Mouse (Mus musculus) small intestine, adult 2 months (tissue): ENCODE results near the gene Gdpgp1.

Experiments used
- CTCF ChIP-seq: fragments of 200-500 bp; IDR thresholded peaks from 2 replicates; pipeline ENCODE4 v1.5.1; 2012; ENCODE audit warnings: low read depth, mild to moderate bottlenecking, control low read depth, inconsistent platforms, low read length, moderate library complexity, mixed read lengths; ENCODE audit not compliant: insufficient replicate concordance, insufficient read length; ENCODE audit errors: extremely low read depth
- POLR2A ChIP-seq: fragments of 200-500 bp; IDR thresholded peaks from 2 replicates; pipeline ENCODE4 v1.6.1; 2012; ENCODE audit warnings: low read depth, mild to moderate bottlenecking, control low read depth, inconsistent platforms, low read length, moderate library complexity

DNA sequence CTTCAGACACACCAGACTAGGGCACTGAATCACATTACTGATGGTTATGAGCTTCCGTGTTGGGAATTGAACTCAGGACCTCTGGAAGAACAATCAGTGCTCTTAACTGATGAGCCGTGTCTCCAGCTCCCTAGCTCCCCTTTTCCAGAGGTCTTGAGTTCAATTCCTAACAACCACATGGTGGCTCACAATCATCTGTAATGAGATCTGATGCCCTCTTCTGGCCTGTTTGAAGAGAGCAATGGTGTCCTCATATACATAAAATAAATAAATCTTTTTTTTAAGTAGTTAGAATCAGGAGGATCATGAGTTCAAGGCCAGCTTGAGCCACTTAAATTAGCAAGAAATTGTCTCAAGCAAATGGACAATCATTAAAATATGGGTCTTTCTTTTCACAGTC, 23.3 kb downstream of the Gdpgp1 start:
- TF ChIP-seq POLR2A (no peak), CTCF (no peak)
